Mouse (Mus musculus) thymus, adult 2 months (tissue): ENCODE data around the gene Aaas. TPM values are rescaled to one million over a fixed set of nuclear protein-coding genes. Genes with fewer than 3 reads are reported as not detected.
A peak's percentile ranks its signal among the peaks of the same experiment; 100 is the strongest.
"Not testable (repeated sequence)": the region's sequence is repeated elsewhere in the genome, so short reads cannot be mapped to it uniquely, and the experiment has no call there.

Experiments
- DNase-seq: peaks from one replicate; pipeline ENCODE4 v3.0.0; 2021
- H3K27ac ChIP-seq: fragments of 200-500 bp; 2 replicates; pipeline ENCODE4 v1.5.1; 2012; ENCODE audit warnings: low read length, control low read depth; ENCODE audit not compliant: control insufficient read depth, insufficient read depth
- H3K27me3 ChIP-seq: fragments of 200-500 bp; 2 replicates; pipeline ENCODE4 v1.6.1; 2012; ENCODE audit warnings: mild to moderate bottlenecking, low read length, moderate library complexity, mixed read lengths; ENCODE audit not compliant: control insufficient read depth, insufficient read depth
- H3K36me3 ChIP-seq: fragments of 200-500 bp; 2 replicates; pipeline ENCODE4 v1.6.1; 2012; ENCODE audit warnings: mild to moderate bottlenecking, low read length, moderate library complexity; ENCODE audit not compliant: control insufficient read depth, insufficient read depth
- H3K4me1 ChIP-seq: fragments of 200-500 bp; replicated peaks from 2 replicates; pipeline ENCODE4 v1.6.1; 2012; ENCODE audit warnings: low read length; ENCODE audit not compliant: control insufficient read depth, insufficient read depth
- H3K4me3 ChIP-seq: fragments of 200-500 bp; 2 replicates; pipeline ENCODE4 v1.5.1; 2012; ENCODE audit warnings: mild to moderate bottlenecking, low read length, control low read depth, moderate library complexity; ENCODE audit not compliant: control insufficient read depth, insufficient read depth
- CTCF ChIP-seq: fragments of 200-500 bp; IDR thresholded peaks from 2 replicates; pipeline ENCODE4 v1.5.1; 2012; ENCODE audit warnings: mild to moderate bottlenecking, control low read depth, low read length, moderate library complexity, borderline replicate concordance; ENCODE audit not compliant: control insufficient read depth, poor library complexity, insufficient read depth; ENCODE audit errors: extremely low read depth
- POLR2A ChIP-seq: fragments of 200-500 bp; IDR thresholded peaks from 2 replicates; pipeline ENCODE4 v1.6.1; 2012; ENCODE audit warnings: mild to moderate bottlenecking, low read length, control low read depth, moderate library complexity; ENCODE audit not compliant: control insufficient read depth, poor library complexity, insufficient read depth; ENCODE audit errors: extremely low read depth
- WGBS: fragments of 180-500 bp; shearing (Covaris S2); methylation state at CpG from one replicate; pipeline ENCODE4 v1.1.7; 2018; 5-methylcytosine and 5-hydroxymethylcytosine counted together
- polyA plus RNA-seq: library from polyadenylated mRNA; depleted of rRNA; stranded (reverse); fragments of >200 nt; gene quantifications from 2 replicates; pipeline ENCODE4 v1.2.3, GENCODE M21; 2012

Gene Aaas
- polyA plus RNA-seq, 1 experiment: 107 TPM

- TF ChIP-seq POLR2A (no peak), CTCF (no peak)
- WGBS: 96% methylated on average over 4 of the region's 4 CpGs
- Histone ChIP-seq H3K4me3 (no peak overlapping the region), H3K27ac (no peak overlapping the region), H3K36me3 (peaks cover 15% of the 10 kb centered on the region), H3K27me3 (no peaks in the 10 kb centered on the region), H3K4me1 (peaks cover 6% of the 10 kb centered on the region)
- DNase-seq: no peak
These were observed 4.1 kb downstream of the Aaas start for GRCm38 (mm10) chr15:102346444-102346843.

DNA sequence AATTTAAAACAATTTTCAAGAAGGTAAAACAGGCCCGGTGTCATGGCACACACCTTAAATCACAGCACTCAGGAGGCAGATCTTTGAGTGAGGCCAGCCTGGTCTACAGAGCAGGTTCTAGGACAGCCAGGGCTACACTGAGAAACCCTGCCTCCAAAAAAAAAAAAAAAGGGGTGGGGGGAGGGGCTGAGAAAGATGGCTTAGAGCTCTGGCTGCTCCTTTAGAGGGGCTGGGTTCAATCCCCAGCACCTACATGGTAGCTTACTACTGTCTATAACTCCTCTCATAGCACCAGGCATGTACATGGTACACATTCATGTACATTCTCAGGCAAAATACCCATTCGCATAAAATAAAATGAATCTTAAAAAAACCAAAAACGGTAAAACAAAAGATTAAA lies 6.1 kb downstream of the Aaas start:
- H3K36me3 ChIP-seq: peaks cover 15% of the 10 kb centered on the region
- no peaks in the 10 kb centered on the region for H3K27me3 ChIP-seq
- TF ChIP-seq POLR2A (no peak), CTCF (no peak)
- DNase-seq: no peak
- no peaks in the 10 kb centered on the region for H3K4me1 ChIP-seq
- no peak overlapping the region for H3K4me3 ChIP-seq
- WGBS: 95% methylated on average over 3 of the region's 3 CpGs
- H3K27ac ChIP-seq: no peak overlapping the region

GRCm38 (mm10) chr15:102341580-102341979 lies 9.0 kb downstream of the Aaas start:
- TF ChIP-seq CTCF (no peak), POLR2A (no peak)
- WGBS: 16% methylated on average over 1 of the region's 1 CpGs
- Histone ChIP-seq H3K36me3 (peaks cover 32% of the 10 kb centered on the region), H3K4me3 (no peak overlapping the region), H3K27ac (no peak overlapping the region), H3K27me3 (no peaks in the 10 kb centered on the region), H3K4me1 (no peaks in the 10 kb centered on the region)
- peak; percentile 53 for DNase-seq

- H3K27ac ChIP-seq: no peak overlapping the region
- DNase-seq: no peak
- TF ChIP-seq POLR2A: no peak
- TF ChIP-seq CTCF: no peak
- H3K27me3 ChIP-seq: no peaks in the 10 kb centered on the region
- 95% methylated on average over 5 of the region's 5 CpGs for whole genome bisulfite sequencing
- no peaks in the 10 kb centered on the region for H3K4me1 ChIP-seq
- peaks cover 25% of the 10 kb centered on the region for H3K36me3 ChIP-seq
- H3K4me3 ChIP-seq: no peak overlapping the region
These were observed 11.0 kb downstream of the Aaas start for GRCm38 (mm10) chr15:102339612-102340011.

DNA sequence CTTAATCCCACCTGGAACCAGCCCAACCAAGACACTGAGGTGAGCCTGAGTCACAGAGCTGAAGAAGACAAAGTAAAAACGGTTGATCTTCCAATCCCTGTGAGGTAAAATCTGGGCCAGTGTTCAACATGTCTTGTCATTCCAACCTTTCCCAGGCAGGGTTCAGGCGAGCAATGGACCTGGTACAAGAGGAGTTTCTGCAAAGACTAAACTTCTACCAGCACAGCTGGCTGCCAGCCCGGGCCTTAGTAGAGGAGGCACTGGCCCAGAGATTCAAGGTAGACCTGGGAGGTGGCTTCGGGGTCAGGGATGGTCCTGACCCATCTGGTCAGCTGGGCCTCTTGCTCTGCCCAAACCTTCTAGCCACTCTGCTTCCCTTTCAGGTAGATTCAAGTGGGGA lies 13.6 kb downstream of the Aaas start:
- no peak overlapping the region for H3K27ac ChIP-seq
- H3K4me3 ChIP-seq: no peak overlapping the region
- no peak for DNase-seq
- TF ChIP-seq POLR2A: no peak
- no peak for TF ChIP-seq CTCF
- H3K27me3 ChIP-seq: no peaks in the 10 kb centered on the region
- WGBS: 94% methylated on average over 4 of the region's 4 CpGs
- H3K36me3 ChIP-seq: peaks cover 19% of the 10 kb centered on the region
- peaks cover 8% of the 10 kb centered on the region for H3K4me1 ChIP-seq

GRCm38 (mm10) chr15:102335925-102336324 lies 14.6 kb downstream of the Aaas start:
- not testable (repeated sequence) for H3K4me3 ChIP-seq, H3K27ac ChIP-seq, H3K27me3 ChIP-seq
- peaks cover 19% of the 10 kb centered on the region for H3K36me3 ChIP-seq
- peak; percentile 52 for DNase-seq
- WGBS: 93% methylated on average over 5 of the region's 5 CpGs
- peaks cover 12% of the 10 kb centered on the region for H3K4me1 ChIP-seq

GRCm38 (mm10) chr15:102335254-102335653 lies 15.3 kb downstream of the Aaas start:
- no peak for TF ChIP-seq POLR2A
- no peak for TF ChIP-seq CTCF
- no peak for DNase-seq
- Histone ChIP-seq H3K27me3 (no peaks in the 10 kb centered on the region), H3K4me1 (peaks cover 12% of the 10 kb centered on the region), H3K4me3 (no peak overlapping the region), H3K27ac (no peak overlapping the region), H3K36me3 (peaks cover 19% of the 10 kb centered on the region)
- WGBS: 93% methylated on average over 8 of the region's 8 CpGs

GRCm38 (mm10) chr15:102331610-102332015 lies 19.0 kb downstream of the Aaas start, which contains the start of gene Myg1:
Gene Myg1, plus strand, starts transcription at chr15:102331709.
- under 1% methylated on average over 30 of the region's 30 CpGs for WGBS
- Histone ChIP-seq H3K27me3 (no peaks in the 10 kb centered on the region), H3K4me3 (peak within 1 kb of the TSS; percentile 55), H3K36me3 (no peaks in the 10 kb centered on the region), H3K4me1 (peaks cover 15% of the 10 kb centered on the region), H3K27ac (no peak within 1 kb of the TSS)
- TF ChIP-seq POLR2A (no peak), CTCF (no peak)
- peak; percentile 87 for DNase-seq
